Mouse (Mus musculus): ENCODE results near the gene Ccr8. TPM values are rescaled to one million over a fixed set of nuclear protein-coding genes. Genes with fewer than 3 reads are reported as not detected.
A peak's percentile ranks its signal among the peaks of the same experiment; 100 is the strongest.
"Not testable (repeated sequence)": the region's sequence is repeated elsewhere in the genome, so short reads cannot be mapped to it uniquely, and the experiment has no call there.

The Ccr8 gene
- total and polyA plus RNA-seq, 2 experiments: 0.07 TPM; not detected in 1

- DNase-seq (ENCODE audit: extremely low read depth, low read depth, low spot score): no peak
- no peak overlapping the region for H3K4me3 ChIP-seq (ENCODE audit: insufficient read depth, low read depth, low read length)
- H3K27ac ChIP-seq (replicated peaks; ENCODE audit: insufficient read depth, low read depth, low read length): no peak overlapping the region
- no peaks in the 10 kb centered on the region for H3K36me3 ChIP-seq (ENCODE audit: control insufficient read depth, insufficient read depth, low read length)
- TF ChIP-seq POLR2A (IDR thresholded peaks at IDR 0.05; ENCODE audit: extremely low read depth, insufficient read depth, low read length) (no peak), CTCF (IDR thresholded peaks at IDR 0.05; ENCODE audit: low read depth, low read length) (no peak)
- H3K79me2 ChIP-seq (ENCODE audit: control insufficient read depth, insufficient read depth, low read length): no peaks in the 10 kb centered on the region
- WGBS: 86% methylated on average over 13 of the region's 13 CpGs
- H3K9ac ChIP-seq (ENCODE audit: low read depth, low read length): no peak overlapping the region
- H3K27me3 ChIP-seq (ENCODE audit: control insufficient read depth, insufficient read depth, low read length): no peaks in the 10 kb centered on the region
- H3K4me1 ChIP-seq (ENCODE audit: control insufficient read depth, insufficient read depth, low read length): no peaks in the 10 kb centered on the region
Measured at GRCm38 (mm10) chr9:120093701-120094100, 1.8 kb downstream of the Ccr8 start.

- no peak overlapping the region for H3K4me3 ChIP-seq (ENCODE audit: insufficient read depth, low read depth, low read length)
- H3K27ac ChIP-seq (replicated peaks; ENCODE audit: insufficient read depth, low read depth, low read length): no peak overlapping the region
- 54% methylated on average over 7 of the region's 7 CpGs for WGBS
- no peaks in the 10 kb centered on the region for H3K27me3 ChIP-seq (ENCODE audit: control insufficient read depth, insufficient read depth, low read length)
- H3K36me3 ChIP-seq (ENCODE audit: control insufficient read depth, insufficient read depth, low read length): no peaks in the 10 kb centered on the region
- no peak for DNase-seq (ENCODE audit: extremely low read depth, low read depth, low spot score)
- H3K9ac ChIP-seq (ENCODE audit: low read depth, low read length): no peak overlapping the region
- H3K4me1 ChIP-seq (ENCODE audit: control insufficient read depth, insufficient read depth, low read length): no peaks in the 10 kb centered on the region
- TF ChIP-seq POLR2A (IDR thresholded peaks at IDR 0.05; ENCODE audit: extremely low read depth, insufficient read depth, low read length) (no peak), CTCF (IDR thresholded peaks at IDR 0.05; ENCODE audit: low read depth, low read length) (no peak)
- H3K79me2 ChIP-seq (ENCODE audit: control insufficient read depth, insufficient read depth, low read length): no peaks in the 10 kb centered on the region
Measured at GRCm38 (mm10) chr9:120095886-120096285, 4.0 kb downstream of the Ccr8 start.

GRCm38 (mm10) chr9:120098682-120099081 is 6.8 kb downstream of the Ccr8 start:
- peak; percentile 82 for TF ChIP-seq CTCF (IDR thresholded peaks at IDR 0.05; ENCODE audit: low read depth, low read length)
- no peak for TF ChIP-seq POLR2A (IDR thresholded peaks at IDR 0.05; ENCODE audit: extremely low read depth, insufficient read depth, low read length)
- DNase-seq (ENCODE audit: extremely low read depth, low read depth, low spot score): peak; percentile 46
- Histone ChIP-seq H3K4me3 (ENCODE audit: insufficient read depth, low read depth, low read length) (no peak overlapping the region), H3K27me3 (ENCODE audit: control insufficient read depth, insufficient read depth, low read length) (no peaks in the 10 kb centered on the region), H3K9ac (ENCODE audit: low read depth, low read length) (no peak overlapping the region), H3K27ac (replicated peaks; ENCODE audit: insufficient read depth, low read depth, low read length) (no peak overlapping the region), H3K79me2 (ENCODE audit: control insufficient read depth, insufficient read depth, low read length) (no peaks in the 10 kb centered on the region), H3K36me3 (ENCODE audit: control insufficient read depth, insufficient read depth, low read length) (no peaks in the 10 kb centered on the region), H3K4me1 (ENCODE audit: control insufficient read depth, insufficient read depth, low read length) (no peaks in the 10 kb centered on the region)
- 18% methylated on average over 7 of the region's 7 CpGs for WGBS

DNA sequence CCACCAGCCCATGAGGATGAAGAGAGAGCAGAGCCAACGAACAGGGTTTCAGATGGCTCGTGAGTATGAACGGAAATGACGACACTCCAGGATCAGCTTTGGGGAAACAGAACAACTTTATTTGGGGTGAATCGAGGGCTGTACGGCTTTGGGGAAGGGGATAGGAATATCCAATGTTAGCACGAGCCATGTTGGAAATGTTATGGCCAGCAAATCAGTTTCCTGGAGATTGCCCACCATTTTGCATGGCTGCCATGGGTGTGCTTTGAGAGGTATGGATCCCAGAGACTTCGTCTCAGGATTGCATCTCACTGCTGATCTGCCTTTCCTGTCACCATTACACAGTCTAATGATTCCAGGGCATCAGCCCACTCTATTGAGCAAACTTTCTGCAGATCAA is 7.4 kb downstream of the Ccr8 start:
- no peak for DNase-seq (ENCODE audit: extremely low read depth, low read depth, low spot score)
- Histone ChIP-seq H3K9ac (ENCODE audit: low read depth, low read length) (no peak overlapping the region), H3K27ac (replicated peaks; ENCODE audit: insufficient read depth, low read depth, low read length) (no peak overlapping the region), H3K79me2 (ENCODE audit: control insufficient read depth, insufficient read depth, low read length) (no peaks in the 10 kb centered on the region), H3K4me3 (ENCODE audit: insufficient read depth, low read depth, low read length) (no peak overlapping the region), H3K36me3 (ENCODE audit: control insufficient read depth, insufficient read depth, low read length) (no peaks in the 10 kb centered on the region), H3K4me1 (ENCODE audit: control insufficient read depth, insufficient read depth, low read length) (no peaks in the 10 kb centered on the region), H3K27me3 (ENCODE audit: control insufficient read depth, insufficient read depth, low read length) (no peaks in the 10 kb centered on the region)
- TF ChIP-seq CTCF (IDR thresholded peaks at IDR 0.05; ENCODE audit: low read depth, low read length) (no peak), POLR2A (IDR thresholded peaks at IDR 0.05; ENCODE audit: extremely low read depth, insufficient read depth, low read length) (no peak)
- WGBS: 83% methylated on average over 8 of the region's 8 CpGs

GRCm38 (mm10) chr9:120101165-120101564 is 9.3 kb downstream of the Ccr8 start:
- Histone ChIP-seq H3K27me3 (ENCODE audit: control insufficient read depth, insufficient read depth, low read length) (no peaks in the 10 kb centered on the region), H3K9ac (ENCODE audit: low read depth, low read length) (no peak overlapping the region), H3K27ac (replicated peaks; ENCODE audit: insufficient read depth, low read depth, low read length) (no peak overlapping the region), H3K4me1 (ENCODE audit: control insufficient read depth, insufficient read depth, low read length) (no peaks in the 10 kb centered on the region), H3K79me2 (ENCODE audit: control insufficient read depth, insufficient read depth, low read length) (no peaks in the 10 kb centered on the region), H3K36me3 (ENCODE audit: control insufficient read depth, insufficient read depth, low read length) (no peaks in the 10 kb centered on the region), H3K4me3 (ENCODE audit: insufficient read depth, low read depth, low read length) (no peak overlapping the region)
- no peak for TF ChIP-seq CTCF (IDR thresholded peaks at IDR 0.05; ENCODE audit: low read depth, low read length)
- no peak for TF ChIP-seq POLR2A (IDR thresholded peaks at IDR 0.05; ENCODE audit: extremely low read depth, insufficient read depth, low read length)
- 87% methylated on average over 2 of the region's 2 CpGs for WGBS
- DNase-seq (ENCODE audit: extremely low read depth, low read depth, low spot score): no peak

GRCm38 (mm10) chr9:120108953-120109352 is 17.0 kb downstream of the Ccr8 start:
- peaks cover 15% of the 10 kb centered on the region for H3K79me2 ChIP-seq (ENCODE audit: control insufficient read depth, insufficient read depth, low read length)
- H3K27ac ChIP-seq (replicated peaks; ENCODE audit: insufficient read depth, low read depth, low read length); H3K9ac ChIP-seq (ENCODE audit: low read depth, low read length); H3K4me1 ChIP-seq (ENCODE audit: control insufficient read depth, insufficient read depth, low read length); H3K36me3 ChIP-seq (ENCODE audit: control insufficient read depth, insufficient read depth, low read length); DNase-seq (ENCODE audit: extremely low read depth, low read depth, low spot score); H3K4me3 ChIP-seq (ENCODE audit: insufficient read depth, low read depth, low read length); H3K27me3 ChIP-seq (ENCODE audit: control insufficient read depth, insufficient read depth, low read length): not testable (repeated sequence)
- 95% methylated on average over 12 of the region's 12 CpGs for WGBS
